11 mouse cellular contexts compared by ENCODE assay signal in the genomic region with DNA sequence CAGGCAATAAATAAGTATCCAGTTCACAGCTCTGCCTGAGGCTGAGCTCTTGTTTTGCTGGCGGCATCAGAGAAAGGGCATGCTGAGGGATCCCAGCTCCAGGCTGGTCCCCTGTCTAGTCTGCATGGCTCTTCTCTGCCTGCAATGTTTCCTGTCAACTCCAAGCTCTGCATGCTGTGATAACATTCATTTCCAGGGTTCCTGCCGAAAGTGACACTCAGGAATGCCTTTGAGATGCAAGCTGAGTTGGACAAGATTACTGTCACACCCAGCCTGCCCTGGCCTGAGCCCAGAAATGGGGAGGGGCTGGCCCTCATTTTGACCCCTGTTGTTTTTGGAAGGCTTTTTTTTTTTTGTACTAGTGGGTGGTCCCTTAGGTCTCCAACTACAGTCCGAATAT. TPM values are rescaled to one million over a fixed set of nuclear protein-coding genes. Genes with fewer than 3 reads are reported as not detected.
DNase-seq lines count a peak whose midpoint lies in the region; ATAC-seq lines count a peak whose summit lies in the region.
"Had no signal": no experiment of that assay in that cellular context is flagged by ENCODE, and none has a peak within 500 bp of the region (broad histone marks: within the 10 kb centered on the region; RNA-seq: fewer than 3 reads in every experiment).

No protein-coding gene starts in this region.

- WGBS in hindbrain, embryonic 10.5 days = 8% methylated on average over 3 of the region's 3 CpGs
- WGBS in hindbrain, embryonic 12.5 days = 7% methylated on average over 3 of the region's 3 CpGs
- WGBS in heart, embryonic 14.5 days = 0% methylated on average over 3 of the region's 3 CpGs
- 7% methylated on average over 3 of the region's 3 CpGs for WGBS in limb, embryonic 12.5 days
- WGBS in forebrain, embryonic 15.5 days = 19% methylated on average over 3 of the region's 3 CpGs

- ATAC-seq in hindbrain, embryonic 12.5 days (ENCODE audit: low FRiP score) = no peak
- peak; percentile 75 for ATAC-seq in heart, embryonic 14.5 days (ENCODE audit: insufficient number of reproducible peaks, insufficient read depth, low FRiP score, low read depth)
- no peak for ATAC-seq in limb, embryonic 12.5 days (ENCODE audit: insufficient number of reproducible peaks, insufficient read depth, low FRiP score, low TSS enrichment, low read depth)
- ATAC-seq in frontal cortex, adult (ENCODE audit: low TSS enrichment) = no peak
- ATAC-seq in monocyte, adult 5-6 weeks (replicated peaks; ENCODE audit: insufficient number of reproducible peaks, low FRiP score, low TSS enrichment, poor library complexity, severe bottlenecking) = no peak
- no peak for ATAC-seq in forebrain, embryonic 15.5 days (replicated peaks)

- peak; percentile 44 for DNase-seq in hindbrain, embryonic 10.5 days (ENCODE audit: low spot score)
- DNase-seq in R1 (ENCODE audit: low read depth, low spot score) = peak; percentile 90
- DNase-seq: thymus, adult 18-20 months had no signal

- H3K36me3 ChIP-seq in hindbrain, embryonic 10.5 days = no peaks in the 10 kb centered on the region
- H3K36me3 ChIP-seq in hindbrain, embryonic 12.5 days = no peaks in the 10 kb centered on the region
- no peaks in the 10 kb centered on the region for H3K36me3 ChIP-seq in heart, embryonic 14.5 days (ENCODE audit: control insufficient read depth, insufficient read depth, low read length)
- H3K36me3 ChIP-seq in limb, embryonic 12.5 days = no peaks in the 10 kb centered on the region
- no peaks in the 10 kb centered on the region for H3K36me3 ChIP-seq in forebrain, embryonic 15.5 days
- H3K36me3 ChIP-seq: G1E had no signal

- H3K4me2 ChIP-seq in hindbrain, embryonic 12.5 days (replicated peaks) = no peak overlapping the region
- peak overlapping the region; percentile 50 for H3K4me2 ChIP-seq in heart, embryonic 14.5 days (ENCODE audit: low read length)
- H3K4me2 ChIP-seq in limb, embryonic 12.5 days = no peak overlapping the region
- no peak overlapping the region for H3K4me2 ChIP-seq in forebrain, embryonic 15.5 days (replicated peaks)

- peaks cover 16% of the 10 kb centered on the region; the same call in 1 of the 2 replicates for H3K4me1 ChIP-seq in hindbrain, embryonic 10.5 days (replicated peaks)
- H3K4me1 ChIP-seq in hindbrain, embryonic 12.5 days = no peaks in the 10 kb centered on the region
- peaks cover 12 to 17% of the 10 kb centered on the region in 2 experiments for H3K4me1 ChIP-seq in heart, embryonic 14.5 days (ENCODE audit: control insufficient read depth in 2 of 2, insufficient read depth in 2 of 2, low read length in 2 of 2)
- peaks cover 16% of the 10 kb centered on the region for H3K4me1 ChIP-seq in limb, embryonic 12.5 days (replicated peaks)
- H3K4me1 ChIP-seq in forebrain, embryonic 15.5 days = no peaks in the 10 kb centered on the region

- H3K27me3 ChIP-seq in hindbrain, embryonic 10.5 days (ENCODE audit: insufficient read depth, poor library complexity, severe bottlenecking) = no peaks in the 10 kb centered on the region
- no peaks in the 10 kb centered on the region for H3K27me3 ChIP-seq in hindbrain, embryonic 12.5 days
- no peaks in the 10 kb centered on the region for H3K27me3 ChIP-seq in heart, embryonic 14.5 days (ENCODE audit: control insufficient read depth, insufficient read depth, low read length)
- no peaks in the 10 kb centered on the region for H3K27me3 ChIP-seq in limb, embryonic 12.5 days
- 0 out of 2 replicates have a peak, but pooled peaks cover 6% of the 10 kb centered on the region for H3K27me3 ChIP-seq in forebrain, embryonic 15.5 days

- no peak overlapping the region; the same call in 1 of the 2 replicates for H3K27ac ChIP-seq in hindbrain, embryonic 10.5 days
- no peak overlapping the region for H3K27ac ChIP-seq in hindbrain, embryonic 12.5 days
- peak overlapping the region; percentile 74 to 81 for H3K27ac ChIP-seq in heart, embryonic 14.5 days (replicated peaks in 1 of 2; ENCODE audit: control insufficient read depth in 1 of 2, insufficient read depth in 1 of 2, low read depth in 2 of 2, low read length in 2 of 2)
- 0 out of 2 replicates have a peak overlapping the region, but pooled peaks have one; percentile 1 for H3K27ac ChIP-seq in limb, embryonic 12.5 days
- H3K27ac ChIP-seq in forebrain, embryonic 15.5 days (replicated peaks) = no peak overlapping the region

- H3K4me3 ChIP-seq in hindbrain, embryonic 10.5 days = no peak overlapping the region
- H3K4me3 ChIP-seq in hindbrain, embryonic 12.5 days = no peak overlapping the region
- no peak overlapping the region for H3K4me3 ChIP-seq in heart, embryonic 14.5 days (ENCODE audit: control insufficient read depth in 1 of 2, insufficient read depth in 1 of 2, low read depth in 1 of 2, low read length in 2 of 2)
- H3K4me3 ChIP-seq in limb, embryonic 12.5 days (replicated peaks) = no peak overlapping the region
- H3K4me3 ChIP-seq in forebrain, embryonic 15.5 days = no peak overlapping the region

- no peaks in the 10 kb centered on the region for H3K9me3 ChIP-seq in hindbrain, embryonic 10.5 days
- no peaks in the 10 kb centered on the region for H3K9me3 ChIP-seq in hindbrain, embryonic 12.5 days (replicated peaks)
- no peaks in the 10 kb centered on the region for H3K9me3 ChIP-seq in heart, embryonic 14.5 days (ENCODE audit: control insufficient read depth, low read length)
- H3K9me3 ChIP-seq in limb, embryonic 12.5 days = no peaks in the 10 kb centered on the region
- no peaks in the 10 kb centered on the region for H3K9me3 ChIP-seq in forebrain, embryonic 15.5 days
- H3K9me3 ChIP-seq: G1E had no signal

- H3K9ac ChIP-seq in hindbrain, embryonic 12.5 days = no peak overlapping the region
- H3K9ac ChIP-seq in heart, embryonic 14.5 days (ENCODE audit: low read length) = 0 out of 2 replicates have a peak overlapping the region, but pooled peaks have one; percentile 25
- H3K9ac ChIP-seq in limb, embryonic 12.5 days (replicated peaks) = no peak overlapping the region; the same call in 1 of the 2 replicates
- H3K9ac ChIP-seq in forebrain, embryonic 15.5 days (replicated peaks) = no peak overlapping the region

RNA-seq across cellular contexts. Expression of a gene that starts 7.6 kb away (rescaled TPM):
- polyA plus RNA-seq in hindbrain, embryonic 10.5 days (2016; fragmentation: Nextera tagmentation; extraction: Ambion mirVana) = 0.83 and 0.88 TPM in 2 replicates
- 0.74 and 0.94 TPM in 2 replicates for polyA plus RNA-seq in hindbrain, embryonic 12.5 days (2016; fragmentation: Nextera tagmentation; extraction: Ambion mirVana)
- 0.32 and 0.41 TPM in 2 replicates for polyA plus RNA-seq in heart, embryonic 14.5 days (2014; fragmentation: Nextera tagmentation; extraction: Ambion mirVana)
- 1.9 and 2.6 TPM in 2 replicates for polyA plus RNA-seq in limb, embryonic 12.5 days (2016; fragmentation: Nextera tagmentation; extraction: Ambion mirVana)
- not detected in 3 replicates for total RNA-seq in monocyte, adult 5-6 weeks (2017)
- not detected in 2 replicates for polyA plus RNA-seq in forebrain, embryonic 15.5 days (2015; fragmentation: Nextera tagmentation; extraction: Ambion mirVana)
- polyA plus RNA-seq: cortical plate, adult 2 months; G1E had no signal

Comparison
In these comparisons a context has a peak if more than half of its experiments do, and no peak if none do; other contexts are left out.
1. H3K27ac ChIP-seq: peak in heart, embryonic 14.5 days (2 of 2) and limb, embryonic 12.5 days (single experiment); none in hindbrain, embryonic 10.5 days (single experiment), hindbrain, embryonic 12.5 days (single experiment) and forebrain, embryonic 15.5 days (single experiment).